Mouse (Mus musculus) right cerebral cortex, adult 18-20 months (tissue): Measurements from ENCODE around the gene Polr1a.

Experiments
- DNase-seq: peaks from one replicate; pipeline ENCODE4 v3.0.0; 2022; ENCODE audit warnings: mixed read lengths

Gene Polr1a

DNA sequence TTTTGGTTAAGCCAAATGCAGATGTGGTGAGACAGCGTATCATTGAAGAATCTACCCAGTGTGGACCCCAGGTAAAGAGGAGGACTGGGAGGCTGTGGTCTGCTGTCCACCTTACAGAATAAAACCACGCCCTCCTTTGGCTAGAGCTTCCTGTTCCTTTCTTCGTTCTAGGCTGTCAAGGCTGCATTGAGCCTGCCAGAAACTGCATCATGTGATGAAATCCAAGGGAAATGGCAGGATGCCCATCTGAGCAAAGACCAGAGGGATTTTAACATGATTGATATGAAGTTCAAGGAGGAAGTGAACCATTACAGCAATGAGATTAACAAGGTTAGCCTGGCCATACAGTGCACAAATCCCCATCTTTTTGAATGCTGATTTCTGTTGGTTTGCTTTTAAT lies 41.7 kb downstream of the Polr1a start:
- no peak for DNase-seq

DNA sequence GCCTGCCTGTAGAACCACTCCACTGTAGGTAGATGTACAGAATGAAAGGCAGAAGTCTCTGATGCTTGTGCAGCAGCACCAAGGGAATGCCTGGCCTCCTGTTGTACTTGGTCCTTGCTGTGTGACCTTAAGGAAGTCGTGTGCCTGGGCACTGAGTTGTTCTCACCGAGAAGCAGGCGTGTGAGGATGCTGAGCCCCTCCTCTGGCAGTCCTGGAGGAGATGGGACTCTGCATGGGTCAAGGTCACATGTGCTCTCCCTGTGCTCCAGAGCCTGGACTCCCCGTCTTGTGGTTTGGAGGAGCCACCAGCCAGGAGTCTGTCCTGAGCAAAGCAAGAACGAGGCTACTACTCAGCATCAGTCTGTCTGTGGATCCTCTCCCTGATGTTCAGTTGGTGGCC lies 42.3 kb downstream of the Polr1a start:
- no peak for DNase-seq

DNA sequence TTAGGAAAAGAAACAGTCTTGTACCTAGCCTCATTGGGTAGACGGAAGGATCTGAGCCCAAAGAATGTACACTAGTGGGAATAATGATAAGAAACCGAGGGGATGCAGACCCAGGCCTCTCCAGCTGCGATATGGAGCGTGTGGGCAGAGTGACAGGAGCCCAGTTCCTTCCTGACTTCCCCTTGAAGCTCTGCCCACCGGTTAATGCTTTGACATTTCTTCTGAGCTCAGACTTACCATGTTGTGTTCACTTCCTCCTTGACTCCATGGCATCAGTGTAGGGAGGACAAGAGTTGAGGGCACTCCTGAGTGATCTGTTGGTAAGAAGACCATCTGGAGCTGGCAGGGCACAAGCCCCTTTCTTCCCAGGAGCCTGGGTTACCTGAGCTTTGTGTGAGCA lies 53.3 kb downstream of the Polr1a start:
- DNase-seq: no peak

DNA sequence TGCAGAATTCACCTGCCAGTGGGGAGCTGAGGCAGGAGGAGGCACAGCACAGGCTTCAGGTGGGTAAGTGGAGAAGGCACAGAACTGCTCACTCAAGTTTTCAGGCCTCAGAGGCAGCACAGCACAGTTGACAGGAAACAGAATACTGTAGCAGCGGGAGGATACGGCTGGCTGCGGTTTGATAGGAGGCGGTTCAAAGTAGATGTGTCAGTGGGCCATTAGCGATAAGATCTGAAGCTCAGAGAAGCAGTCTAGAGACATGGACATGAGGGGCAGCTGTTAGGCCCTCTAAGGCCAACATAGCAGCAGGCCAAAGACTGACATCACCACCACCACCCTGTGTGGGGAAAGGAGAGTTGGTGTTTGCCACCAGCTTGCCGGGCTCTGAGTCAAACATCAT lies 53.9 kb downstream of the Polr1a start:
- DNase-seq: no peak

DNA sequence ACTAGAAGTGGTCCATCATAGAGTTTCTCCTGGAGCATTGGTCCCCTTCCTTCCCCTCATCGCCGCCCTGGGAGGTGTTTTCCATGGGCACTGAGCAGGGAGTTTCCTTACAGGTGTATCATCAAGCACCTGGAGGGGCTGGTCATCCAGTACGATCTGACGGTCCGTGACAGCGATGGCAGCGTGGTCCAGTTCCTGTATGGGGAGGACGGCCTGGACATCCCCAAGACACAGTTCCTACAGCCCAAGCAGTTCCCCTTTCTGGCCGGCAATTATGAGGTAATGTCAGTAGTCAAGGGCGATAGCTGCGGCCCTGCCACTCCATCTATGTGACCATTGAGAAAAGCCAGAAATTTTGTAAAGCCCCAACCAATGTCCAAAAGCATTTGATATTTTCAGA lies 54.7 kb downstream of the Polr1a start:
- no peak for DNase-seq

DNA sequence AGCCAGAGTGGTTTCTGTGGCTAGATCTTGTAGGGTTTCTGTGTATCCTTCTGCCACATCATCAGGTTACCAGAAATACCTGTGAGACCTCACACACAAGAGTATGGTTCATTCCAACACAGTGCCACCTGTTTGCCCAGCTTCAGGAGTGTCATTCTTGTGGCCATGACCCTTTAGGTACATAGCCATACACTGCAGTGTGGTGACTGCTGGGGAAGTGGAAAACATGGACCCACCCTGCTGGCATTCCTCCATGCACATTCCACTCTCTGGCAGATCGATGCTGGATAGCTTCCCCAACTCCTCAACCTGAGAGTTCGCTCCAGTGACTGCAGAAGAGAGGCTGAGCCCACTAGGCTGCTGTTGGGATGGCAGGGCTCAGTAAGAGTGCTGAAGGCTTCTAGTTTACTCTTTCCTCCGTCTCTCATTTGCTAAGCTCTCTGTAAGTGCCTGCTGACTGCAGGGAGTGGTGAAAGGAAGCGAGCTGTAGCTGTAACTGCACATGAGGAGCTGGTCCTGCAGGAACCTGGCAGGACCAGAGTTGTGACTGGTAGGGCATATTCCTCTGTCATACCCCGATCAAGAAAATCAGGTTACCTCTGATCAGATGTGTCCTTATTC lies 57.9 kb downstream of the Polr1a start:
- no peak for DNase-seq

DNA sequence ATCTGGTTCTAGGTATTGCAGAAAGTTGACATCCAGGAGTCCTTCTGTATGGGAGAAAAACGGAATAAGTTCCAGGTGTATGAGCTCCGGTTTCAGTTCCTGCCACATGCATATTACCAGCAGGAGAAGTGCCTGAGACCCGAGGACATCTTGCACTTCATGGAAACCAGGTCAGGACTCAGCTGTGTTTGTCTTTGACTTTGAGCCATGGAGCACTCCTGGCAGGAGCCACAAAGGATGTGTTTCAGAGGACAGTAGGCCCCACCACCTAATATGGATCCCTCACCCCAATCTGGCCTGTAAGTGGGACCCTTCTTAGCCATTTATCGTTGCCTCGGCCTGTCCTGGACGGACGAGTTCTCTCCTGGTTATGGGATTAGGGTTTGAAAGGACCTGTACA lies 59.0 kb downstream of the Polr1a start:
- no peak for DNase-seq

DNA sequence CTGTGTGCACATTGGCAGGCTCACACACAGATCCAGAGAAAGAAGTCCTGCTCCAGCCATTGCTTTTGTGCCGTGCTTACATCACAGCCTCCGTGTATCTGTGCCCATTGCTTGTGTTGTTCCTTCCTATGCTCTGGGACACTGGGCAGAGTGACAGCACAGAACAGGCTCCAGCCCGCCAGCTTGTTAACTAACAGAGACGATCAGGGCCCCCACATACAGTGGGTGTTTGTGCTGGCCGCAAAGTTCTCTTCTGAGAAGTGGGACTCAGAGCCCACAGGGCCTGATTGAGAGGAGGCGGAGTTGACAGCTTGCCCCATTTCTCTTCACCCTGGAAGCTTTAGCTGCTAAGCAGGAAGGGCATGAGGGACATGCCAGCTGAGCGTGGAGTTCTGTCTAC lies 60.6 kb downstream of the Polr1a start:
- peak; percentile 79 for DNase-seq

DNA sequence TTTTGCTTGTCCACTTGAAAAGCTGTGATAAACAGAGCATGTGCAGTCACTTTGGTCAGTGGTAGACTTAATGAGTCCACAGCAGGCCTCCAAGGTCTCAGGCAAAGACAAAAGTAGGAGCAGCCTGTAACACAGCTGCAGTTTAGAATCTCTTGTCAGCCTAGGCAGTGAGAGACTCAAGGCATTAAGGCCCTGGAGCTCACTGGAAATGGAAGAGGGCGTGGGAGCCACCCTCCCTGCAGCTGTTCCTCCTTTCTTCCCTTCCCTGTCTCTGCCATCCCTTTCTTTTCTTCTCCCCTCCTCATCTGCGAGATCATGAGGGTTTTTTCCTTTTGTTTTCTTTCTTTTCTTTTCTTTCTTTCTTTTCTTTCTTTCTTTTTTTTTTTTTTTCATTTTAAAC lies 61.3 kb downstream of the Polr1a start:
- DNase-seq: no peak

DNA sequence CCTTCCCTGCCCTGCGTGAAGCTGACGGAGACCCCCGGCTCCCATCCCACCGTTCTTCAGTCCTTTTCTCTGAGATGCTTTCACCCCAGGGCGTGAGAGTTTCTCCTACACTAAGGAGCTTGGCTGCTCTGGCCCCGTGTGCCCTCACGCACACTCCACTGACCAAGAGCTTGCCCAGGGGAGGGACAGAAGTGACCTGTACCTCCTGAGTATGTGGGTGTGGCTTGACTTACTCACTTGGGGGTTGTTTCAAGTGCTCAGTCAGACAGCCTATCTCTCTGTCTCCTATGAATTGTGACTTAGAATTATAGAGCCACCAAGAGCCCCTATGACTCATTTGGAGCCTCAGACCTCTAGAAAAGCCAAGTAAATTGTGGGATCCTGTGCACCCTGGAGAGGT lies 67.7 kb downstream of the Polr1a start:
- no peak for DNase-seq

DNA sequence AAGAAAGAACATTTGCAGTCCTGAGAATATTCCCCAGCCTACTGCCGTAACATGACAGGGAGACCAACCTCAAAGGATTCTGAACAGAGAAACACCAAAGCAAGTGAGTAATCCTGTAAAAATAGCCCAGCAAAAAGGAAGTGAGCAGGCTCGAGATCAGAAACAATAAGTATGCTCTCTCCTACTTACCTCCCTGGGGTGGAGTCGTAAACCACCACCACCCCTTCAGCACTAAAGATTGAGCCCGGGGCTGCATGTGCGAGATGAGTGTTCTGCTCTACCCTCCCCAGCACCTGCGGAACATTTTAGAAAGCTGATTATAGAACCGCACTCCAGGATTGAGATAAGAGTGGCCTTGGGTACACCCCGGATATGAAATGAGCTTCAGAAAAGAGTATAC lies 71.3 kb downstream of the Polr1a start:
- peak; percentile 48 for DNase-seq

DNA sequence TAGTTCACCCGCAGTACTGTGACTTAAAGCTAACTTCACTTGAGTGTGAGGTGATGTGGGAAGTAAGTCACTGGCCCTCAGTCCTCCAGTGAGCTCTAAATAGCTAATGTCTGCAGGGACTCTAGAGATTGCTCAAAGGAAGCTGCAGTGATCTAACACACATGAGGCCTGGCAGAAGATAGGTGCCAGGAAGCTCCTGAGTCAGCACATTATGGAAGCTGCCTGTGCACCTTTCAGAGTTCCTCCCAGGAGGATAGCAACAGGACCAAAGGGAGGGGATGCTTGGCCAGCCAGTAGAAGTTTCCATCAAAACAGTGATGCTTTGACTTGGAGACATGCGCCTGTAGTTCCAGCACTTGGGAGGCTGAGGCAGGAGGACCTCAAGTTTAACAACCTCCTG lies 71.7 kb downstream of the Polr1a start:
- no peak for DNase-seq

DNA sequence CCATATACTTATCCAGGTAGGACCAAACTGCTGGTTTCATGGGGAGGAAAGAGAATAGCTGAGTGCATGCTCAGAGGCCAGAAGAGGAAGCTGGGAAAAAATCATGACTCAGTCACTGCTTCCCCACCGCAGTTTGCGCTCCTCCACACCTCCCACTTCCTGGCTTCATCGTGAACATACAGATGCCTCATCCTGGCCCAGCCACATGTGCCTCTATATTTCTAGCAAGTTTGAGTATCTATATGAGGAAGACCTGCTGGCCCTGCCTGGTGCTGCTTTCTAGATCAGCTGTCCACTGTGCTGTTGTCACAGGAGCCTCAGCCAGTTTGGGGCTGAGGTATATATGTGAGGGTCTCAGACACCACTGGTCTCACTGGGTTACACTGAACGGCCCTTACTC lies 72.6 kb downstream of the Polr1a start:
- peak; percentile 88 for DNase-seq

DNA sequence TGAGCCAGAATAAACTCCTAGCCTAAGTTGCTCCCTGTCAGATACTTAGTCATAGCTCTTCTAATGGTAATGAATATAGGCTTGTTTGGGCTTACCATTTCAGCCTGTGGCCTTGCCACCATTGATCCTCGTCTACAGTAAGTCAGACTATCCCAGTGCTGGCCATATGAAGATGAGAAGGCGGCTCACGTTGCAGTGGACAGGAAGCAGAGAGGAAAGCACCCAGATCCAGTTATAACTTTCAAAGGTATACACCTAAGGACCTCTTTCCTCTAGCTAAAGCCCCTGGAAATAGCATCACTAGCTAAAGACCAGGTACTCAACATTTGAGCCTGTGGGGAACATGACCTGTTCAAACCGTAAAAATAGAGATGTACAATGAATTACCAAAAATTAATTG lies 77.1 kb downstream of the Polr1a start:
- no peak for DNase-seq

DNA sequence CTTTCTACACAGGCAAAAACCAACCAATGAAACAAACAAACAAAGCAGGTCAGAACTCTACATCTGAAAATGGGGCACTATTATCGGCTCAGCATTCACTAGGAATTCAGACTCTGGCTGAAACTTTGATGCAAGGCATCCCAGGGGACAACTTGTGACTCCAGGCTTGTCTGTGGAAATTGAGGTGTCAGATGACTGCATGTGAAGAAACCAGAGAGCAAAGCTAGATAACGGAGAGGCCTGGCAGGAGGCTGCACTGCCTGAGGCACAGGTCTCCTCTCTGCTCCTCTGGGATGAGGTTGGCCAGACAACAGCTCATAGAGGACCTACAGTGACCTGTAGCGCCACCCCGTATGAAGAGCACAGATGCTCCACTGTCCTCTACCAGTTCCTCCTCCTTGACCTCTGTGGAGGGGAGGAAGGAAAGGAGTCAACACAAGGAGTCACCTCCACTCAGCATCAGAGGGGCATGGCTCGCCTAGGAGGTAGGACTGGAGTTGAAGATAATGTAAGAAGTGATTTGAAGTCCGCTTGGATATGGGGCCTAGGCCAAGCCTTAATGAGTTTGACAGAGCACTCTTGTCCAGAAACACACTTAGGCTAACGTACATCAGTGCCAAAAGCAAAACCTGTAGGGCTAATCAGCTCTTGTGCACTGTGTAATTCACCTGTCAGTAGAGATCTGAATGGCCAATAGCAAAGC lies 78.8 kb downstream of the Polr1a start:
- no peak for DNase-seq

DNA sequence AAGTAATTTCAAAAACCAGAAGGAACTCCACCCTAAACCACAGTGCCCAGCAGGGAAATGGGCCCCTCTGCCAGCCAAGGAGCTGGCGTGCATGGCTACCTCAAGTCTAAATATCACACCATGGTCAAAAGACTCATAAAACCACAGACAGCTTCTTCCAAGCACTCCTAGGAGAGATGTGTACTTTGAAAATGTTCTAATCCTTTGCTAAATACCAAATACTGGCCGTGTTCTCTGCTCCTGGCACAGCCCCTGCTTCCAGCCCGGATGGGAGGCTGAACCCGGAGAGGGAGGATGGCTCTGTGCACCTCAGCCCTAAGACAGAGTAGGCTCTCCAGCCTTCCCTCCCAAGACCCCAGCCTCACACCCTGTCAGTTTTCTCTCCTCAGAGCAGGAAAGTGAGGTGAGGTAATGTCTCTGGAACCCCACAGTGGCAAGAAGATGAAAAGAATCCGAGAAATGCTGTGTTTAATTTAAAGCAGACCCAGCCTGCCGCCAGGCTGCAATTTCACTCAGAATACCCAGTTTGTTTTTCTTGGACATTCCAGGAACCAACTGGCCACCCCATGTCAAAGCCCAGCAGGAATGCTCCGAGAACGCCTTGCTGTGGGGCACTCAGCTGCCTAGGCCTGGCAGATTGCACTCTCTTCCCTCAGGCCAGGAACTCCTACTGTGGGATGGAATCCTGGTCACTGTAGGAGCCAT lies 80.9 kb downstream of the Polr1a start:
- DNase-seq: no peak

DNA sequence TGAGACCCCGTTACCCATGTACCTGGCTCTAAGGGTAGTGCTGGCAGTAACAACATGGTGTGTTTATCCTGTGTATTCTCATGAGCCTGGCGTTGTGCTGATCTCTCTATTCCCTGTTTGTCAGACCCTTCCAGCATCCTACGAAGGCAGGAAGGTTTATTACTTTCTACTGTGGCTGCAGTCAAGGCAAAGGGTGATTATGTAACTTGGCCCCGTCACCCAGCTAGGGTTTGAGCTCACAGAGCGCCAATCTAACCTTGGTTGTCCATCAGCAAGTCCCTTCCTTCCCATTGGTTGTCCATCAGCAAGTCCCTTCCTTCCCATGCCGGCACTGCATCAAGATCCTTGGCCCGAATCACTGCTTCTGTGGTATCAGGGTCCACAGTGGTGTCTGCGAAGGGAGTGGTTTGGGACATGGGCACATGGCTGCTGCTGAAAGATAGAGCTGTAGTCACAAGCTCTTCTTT lies 81.6 kb downstream of the Polr1a start:
- no peak for DNase-seq

DNA sequence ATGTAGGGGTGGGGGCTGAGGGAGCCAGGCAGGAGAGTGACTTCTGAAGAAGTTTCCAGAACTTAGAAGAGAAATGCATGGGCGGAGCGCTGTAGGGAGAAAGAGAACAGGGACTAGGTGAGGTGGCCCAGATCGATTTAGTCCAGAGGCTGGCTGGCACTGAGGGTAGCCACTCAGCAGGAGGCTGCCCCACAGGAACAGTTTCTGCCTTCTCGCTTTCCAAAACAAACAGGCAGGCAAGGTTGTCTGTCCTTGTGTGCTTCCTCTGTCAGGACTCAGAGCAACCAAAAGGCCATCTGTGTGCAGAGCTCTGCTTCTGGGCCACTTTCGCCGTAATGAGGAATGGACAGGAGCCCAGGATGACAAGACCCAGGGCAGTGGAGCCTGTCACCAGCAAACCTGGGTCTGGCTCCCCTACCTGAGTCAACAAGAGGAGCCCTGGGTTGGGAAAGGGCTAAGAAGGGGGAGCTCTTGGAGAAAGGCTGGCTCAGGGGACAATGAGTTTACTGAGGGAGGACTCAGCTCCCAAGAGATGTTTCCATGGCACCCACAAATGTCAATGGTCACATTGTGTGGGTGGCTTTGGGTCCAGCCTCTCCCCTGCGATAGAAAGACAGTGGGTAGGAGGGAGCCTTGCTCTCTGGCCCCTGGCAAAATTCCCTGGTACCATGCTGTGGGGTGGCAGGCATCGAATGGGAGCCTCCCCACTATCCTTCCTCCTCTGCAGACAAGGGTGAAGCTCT lies 82.5 kb downstream of the Polr1a start:
- DNase-seq: no peak

DNA sequence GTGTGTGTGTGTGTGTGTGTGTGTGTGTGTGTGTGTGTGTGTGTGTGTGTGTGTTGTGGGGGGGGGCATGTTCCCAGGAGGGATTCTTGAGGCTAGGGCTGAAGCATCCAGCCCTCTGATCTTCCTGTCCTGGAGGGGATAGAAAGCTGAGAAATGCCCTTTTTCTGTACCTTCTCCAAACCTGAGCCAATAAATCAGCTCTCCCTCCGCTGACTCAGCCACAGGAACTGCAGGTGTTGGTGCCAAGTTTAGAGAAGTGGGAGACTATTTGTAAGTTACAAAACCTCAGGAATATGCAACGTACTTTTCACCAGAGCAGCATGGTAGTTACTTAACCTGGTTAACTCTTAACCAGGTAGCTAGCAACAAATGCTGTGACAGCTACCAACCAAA lies 83.1 kb downstream of the Polr1a start:
- no peak for DNase-seq

DNA sequence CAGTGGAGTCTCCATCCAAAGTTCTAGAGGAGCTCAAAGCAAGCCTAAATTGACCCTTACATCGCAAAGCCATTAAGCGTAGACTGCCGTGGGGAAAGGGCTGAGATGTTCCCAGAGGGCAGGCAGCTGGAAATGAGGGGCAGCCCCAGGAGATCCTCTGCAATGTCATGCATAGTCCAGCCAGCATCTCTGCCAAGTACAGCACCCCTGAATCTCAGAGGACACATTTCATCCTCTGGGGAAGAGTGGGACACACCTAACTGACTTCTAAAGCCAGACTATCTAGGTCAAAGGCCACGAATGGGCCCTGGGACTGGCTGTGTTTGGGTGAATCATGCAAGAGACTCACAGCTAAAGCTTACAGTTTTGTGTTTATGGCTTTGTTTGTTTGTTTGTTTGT lies 85.2 kb downstream of the Polr1a start:
- DNase-seq: no peak

DNA sequence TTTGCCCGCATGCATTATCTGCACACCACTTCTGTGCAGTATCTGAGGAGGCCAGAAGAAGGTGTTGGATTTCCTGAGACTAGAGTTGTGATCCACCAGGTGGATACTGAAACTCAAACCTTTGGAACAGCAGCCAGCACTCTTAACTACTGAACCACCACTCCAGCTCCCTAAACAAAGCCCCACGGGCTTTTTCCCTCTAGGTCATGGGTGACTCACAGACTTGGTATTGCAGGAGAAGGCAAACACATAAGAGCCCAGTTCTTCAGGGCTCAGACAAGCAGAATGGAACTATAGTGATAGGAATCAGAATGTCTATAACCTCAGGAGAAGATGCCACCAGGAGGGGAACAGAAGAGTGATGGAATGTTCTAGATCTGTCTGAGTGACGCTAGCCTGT lies 86.2 kb downstream of the Polr1a start:
- DNase-seq: no peak

DNA sequence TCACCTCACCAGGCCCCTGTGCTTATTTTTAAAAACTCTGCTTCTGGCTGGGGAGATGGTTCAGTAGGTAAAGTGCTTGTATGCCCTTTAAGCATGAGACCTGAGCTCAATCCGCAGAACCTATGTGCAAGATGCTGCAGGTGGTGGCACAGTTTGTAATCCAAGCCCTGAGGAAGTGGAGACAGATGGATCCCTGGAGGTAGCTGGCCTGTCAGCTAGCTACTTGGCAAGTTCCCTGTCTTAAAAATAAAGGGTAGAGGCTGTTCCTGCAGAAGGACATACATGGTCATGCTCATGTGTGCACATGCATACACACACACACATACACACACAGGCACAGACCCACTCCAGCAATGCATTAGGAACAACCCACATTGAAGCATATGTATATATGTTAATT lies 88.4 kb downstream of the Polr1a start:
- peak; percentile 18 for DNase-seq

DNA sequence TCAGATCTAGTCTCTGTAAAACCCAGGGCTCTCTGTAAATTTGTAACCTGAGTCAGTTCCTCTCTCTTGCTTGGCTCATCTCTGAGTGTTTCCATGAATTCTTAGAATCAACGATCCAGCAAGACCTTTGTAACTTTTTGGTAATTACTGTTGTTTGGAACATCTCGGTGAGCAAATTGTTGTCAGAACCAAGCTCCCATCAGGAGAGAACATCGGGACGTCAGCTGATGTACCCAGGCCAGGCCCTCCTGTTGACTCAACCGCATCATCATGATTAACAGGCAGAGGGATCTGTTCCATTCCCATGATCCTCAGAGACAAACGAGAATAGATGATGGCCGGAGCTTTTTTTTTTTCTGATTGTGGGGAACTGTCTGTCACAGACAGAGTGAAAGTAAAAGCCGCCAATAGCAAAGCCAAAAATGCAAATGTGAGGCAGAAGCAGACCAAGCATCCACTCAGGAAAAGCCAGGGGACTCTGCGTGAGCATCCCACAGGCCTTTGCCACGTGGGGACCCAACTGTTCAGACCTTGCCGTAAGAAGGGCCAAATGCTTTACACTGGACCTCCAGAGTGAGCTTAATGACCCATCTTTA lies 91.2 kb downstream of the Polr1a start:
- DNase-seq: no peak
